Mouse (Mus musculus) hindbrain, embryonic 11.5 days (tissue): ENCODE results near the gene Plcl1. TPM values are rescaled to one million over a fixed set of nuclear protein-coding genes. Genes with fewer than 3 reads are reported as not detected.

Source experiments
- ATAC-seq: fragments of 200-750 bp; cut with Nextera tagmentation; 2 replicates; pipeline ENCODE4 v1.8.0; 2017; ENCODE audit warnings: mild to moderate bottlenecking, moderate TSS enrichment, moderate library complexity; ENCODE audit not compliant: low FRiP score
- DNase-seq: peaks from one replicate; pipeline ENCODE4 v3.0.0-alpha.2; 2015; ENCODE audit warnings: low spot score
- H3K27ac ChIP-seq: fragments of 300-500 bp; sonication (generic); 2 replicates; pipeline ENCODE4 v1.5.1; 2014; ENCODE audit warnings: mild to moderate bottlenecking, low read depth, low read length
- H3K27me3 ChIP-seq: fragments of 300-500 bp; sonication (generic); 2 replicates; pipeline ENCODE4 v1.6.1; 2014; ENCODE audit warnings: mild to moderate bottlenecking, low read length, moderate library complexity, mixed read lengths; ENCODE audit not compliant: control insufficient read depth, insufficient read depth
- H3K36me3 ChIP-seq: fragments of 300-500 bp; sonication (generic); 2 replicates; pipeline ENCODE4 v1.6.1; 2014; ENCODE audit warnings: mild to moderate bottlenecking, low read length, moderate library complexity, mixed read lengths; ENCODE audit not compliant: control insufficient read depth, insufficient read depth
- H3K4me1 ChIP-seq: fragments of 300-500 bp; sonication (generic); replicated peaks from 2 replicates; pipeline ENCODE4 v1.6.1; 2014; ENCODE audit warnings: low read length, mixed read lengths; ENCODE audit not compliant: control insufficient read depth, insufficient read depth
- H3K4me2 ChIP-seq: fragments of 300-500 bp; sonication (generic); replicated peaks from 2 replicates; pipeline ENCODE4 v1.6.1; 2014; ENCODE audit warnings: mild to moderate bottlenecking, low read depth, low read length
- H3K4me3 ChIP-seq: fragments of 300-500 bp; sonication (generic); 2 replicates; pipeline ENCODE4 v1.5.1; 2014; ENCODE audit warnings: low read depth, low read length
- H3K9ac ChIP-seq: fragments of 300-500 bp; sonication (generic); 2 replicates; pipeline ENCODE4 v1.6.1; 2014; ENCODE audit warnings: low read depth, low read length
- H3K9me3 ChIP-seq: fragments of 300-500 bp; sonication (generic); 2 replicates; pipeline ENCODE4 v1.6.1; 2016; ENCODE audit warnings: low read length; ENCODE audit not compliant: control insufficient read depth
- WGBS: fragments of 180-500 bp; shearing (Covaris S2); extraction: QIAGEN DNeasy Blood & Tissue Kit; methylation state at CpG from one replicate; pipeline ENCODE4 v1.1.7; 2014; 5-methylcytosine and 5-hydroxymethylcytosine counted together
- polyA plus RNA-seq: library from polyadenylated mRNA; unstranded; fragments of >200 nt; fragmentation: Nextera tagmentation; extraction: Ambion mirVana; gene quantifications from 2 replicates; pipeline ENCODE4 v1.2.1, GENCODE M21; 2014

Gene Plcl1
- polyA plus RNA-seq, 1 experiment from 2014 or later, result 2.8 TPM

DNA sequence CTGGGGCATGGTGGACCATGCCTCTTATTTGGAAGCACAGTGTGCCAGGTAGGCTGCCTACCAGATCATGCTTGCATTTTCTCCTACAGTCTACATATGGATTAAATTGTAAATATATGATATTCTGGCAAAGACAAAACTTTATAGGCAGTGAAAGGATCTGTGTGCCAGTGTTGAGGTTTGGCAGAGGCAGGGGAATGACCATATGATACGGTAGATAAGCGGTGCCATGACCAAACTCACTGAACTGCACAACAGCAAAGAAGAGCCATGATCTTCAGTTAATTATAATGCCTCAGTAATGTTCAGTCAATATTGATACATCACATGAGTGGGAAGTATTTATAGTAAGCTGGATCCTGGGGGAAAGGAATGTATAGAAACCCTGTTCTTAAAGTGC lies 212.1 kb downstream of the Plcl1 start:
- no peaks in the 10 kb centered on the region for H3K4me1 ChIP-seq
- H3K27me3 ChIP-seq, result no peaks in the 10 kb centered on the region
- H3K9me3 ChIP-seq, result no peaks in the 10 kb centered on the region
- no peak overlapping the region for H3K4me3 ChIP-seq
- no peak overlapping the region for H3K4me2 ChIP-seq
- H3K9ac ChIP-seq, result no peak overlapping the region
- DNase-seq (no peak), ATAC-seq (no peak)
- no peaks in the 10 kb centered on the region for H3K36me3 ChIP-seq
- WGBS, result 92% methylated on average over 2 of the region's 2 CpGs
- no peak overlapping the region for H3K27ac ChIP-seq

DNA sequence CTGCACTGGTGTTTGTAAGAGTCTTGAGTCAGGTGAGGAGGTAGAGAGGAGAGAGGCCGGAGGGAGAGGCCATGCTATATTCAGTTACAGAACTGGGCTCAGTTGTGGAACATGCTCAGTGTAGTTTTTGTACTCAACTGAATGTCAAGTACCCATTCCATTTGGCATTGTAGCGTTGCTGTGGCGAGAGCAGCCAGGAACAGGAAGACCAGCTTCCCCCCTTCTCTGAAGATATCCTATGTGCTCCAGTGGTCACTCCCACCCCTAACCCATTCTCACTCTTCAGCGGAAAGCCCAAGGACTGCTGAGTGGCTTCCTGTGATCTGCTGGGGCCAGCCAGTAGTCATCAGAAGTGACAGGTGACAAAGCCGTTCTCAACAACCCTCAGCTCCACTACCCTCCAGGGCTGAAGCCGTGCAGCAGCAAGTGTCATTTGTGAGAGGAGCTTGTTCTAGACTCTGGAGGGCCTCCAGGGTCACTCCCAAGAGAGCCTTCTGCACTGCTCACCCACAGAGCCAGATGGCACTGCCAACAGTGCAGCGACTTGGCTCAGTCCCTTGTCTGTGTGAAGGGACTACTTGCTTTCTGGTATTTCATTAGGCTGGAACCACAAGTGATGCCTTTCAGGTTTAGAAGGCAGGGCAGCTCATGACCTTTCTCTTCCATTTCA lies 213.0 kb downstream of the Plcl1 start:
- no peak for DNase-seq
- WGBS, result 77% methylated on average over 7 of the region's 7 CpGs
- no peak overlapping the region for H3K4me3 ChIP-seq
- no peak overlapping the region for H3K4me2 ChIP-seq
- H3K27me3 ChIP-seq, result no peaks in the 10 kb centered on the region
- H3K4me1 ChIP-seq, result no peaks in the 10 kb centered on the region
- no peaks in the 10 kb centered on the region for H3K36me3 ChIP-seq
- H3K9ac ChIP-seq, result no peak overlapping the region
- H3K27ac ChIP-seq, result no peak overlapping the region
- H3K9me3 ChIP-seq, result no peaks in the 10 kb centered on the region
- no peak for ATAC-seq

DNA sequence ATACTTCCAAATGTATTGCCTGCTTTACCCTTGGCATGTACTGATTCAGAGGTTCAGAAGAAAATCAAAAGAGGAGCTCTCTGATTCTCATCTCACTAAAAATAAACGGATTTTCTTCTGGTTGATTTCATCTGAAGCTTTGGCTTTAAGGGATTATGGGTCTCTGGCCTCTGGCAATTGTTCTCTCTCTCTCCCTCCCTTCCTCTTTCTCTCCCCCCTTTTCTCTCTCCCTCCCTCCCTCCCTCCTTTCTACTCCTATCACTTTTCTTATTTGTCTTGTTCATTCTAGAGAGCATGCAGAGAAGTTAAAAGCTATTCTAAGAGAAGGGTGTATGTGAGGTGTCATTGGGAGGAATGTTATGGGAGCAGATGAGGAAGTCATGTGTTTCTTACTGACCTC lies 225.8 kb downstream of the Plcl1 start:
- no peak overlapping the region for H3K27ac ChIP-seq
- no peaks in the 10 kb centered on the region for H3K36me3 ChIP-seq
- H3K9ac ChIP-seq, result no peak overlapping the region
- H3K4me2 ChIP-seq, result no peak overlapping the region
- H3K27me3 ChIP-seq, result no peaks in the 10 kb centered on the region
- no peaks in the 10 kb centered on the region for H3K4me1 ChIP-seq
- no peak for DNase-seq
- no peaks in the 10 kb centered on the region for H3K9me3 ChIP-seq
- no peak overlapping the region for H3K4me3 ChIP-seq
- ATAC-seq, result no peak
- WGBS, result 42% methylated on average over 1 of the region's 1 CpGs

DNA sequence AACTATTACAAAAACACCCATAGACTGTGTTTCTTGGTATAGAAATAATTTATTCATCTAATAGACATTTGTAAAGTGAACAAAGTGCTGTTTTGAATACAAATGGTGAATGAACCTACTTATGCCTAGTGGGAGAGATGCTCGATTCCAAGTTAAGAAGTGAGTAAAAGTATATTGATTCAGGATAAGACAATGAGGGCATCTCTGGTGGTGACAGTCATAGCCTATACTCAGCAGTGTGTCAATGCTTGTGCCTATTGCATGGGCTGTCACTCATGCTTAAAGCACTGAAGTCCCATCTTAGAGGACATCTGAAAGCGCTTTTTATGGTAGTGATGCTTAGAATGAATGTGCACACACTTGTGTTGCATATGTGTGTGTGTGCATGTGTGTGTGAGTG lies 226.3 kb downstream of the Plcl1 start:
- H3K27ac ChIP-seq, result no peak overlapping the region
- no peaks in the 10 kb centered on the region for H3K36me3 ChIP-seq
- H3K4me3 ChIP-seq, result no peak overlapping the region
- no peaks in the 10 kb centered on the region for H3K9me3 ChIP-seq
- no peak for DNase-seq
- WGBS, result 83% methylated on average over 2 of the region's 2 CpGs
- ATAC-seq, result no peak
- no peaks in the 10 kb centered on the region for H3K27me3 ChIP-seq
- H3K4me1 ChIP-seq, result no peaks in the 10 kb centered on the region
- H3K9ac ChIP-seq, result no peak overlapping the region
- no peak overlapping the region for H3K4me2 ChIP-seq

DNA sequence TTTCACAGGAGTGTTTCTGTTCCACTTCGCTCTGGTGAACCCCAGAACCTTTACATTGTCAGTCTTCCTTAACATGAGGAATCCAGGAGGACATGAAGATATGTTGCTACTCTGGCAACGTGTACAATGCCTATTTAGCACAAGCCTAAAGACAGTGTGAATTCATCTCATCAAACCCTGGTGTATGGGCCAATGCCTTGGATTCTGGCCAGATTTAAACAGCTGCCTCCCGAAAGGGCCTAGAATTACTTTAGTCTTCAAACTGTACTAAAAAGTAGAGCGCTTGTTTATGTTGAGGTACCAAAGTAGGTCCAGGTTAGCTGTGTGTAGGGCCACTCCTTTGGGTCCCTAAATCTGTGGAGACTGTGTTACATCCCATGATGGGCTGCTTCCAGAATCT lies 227.6 kb downstream of the Plcl1 start:
- no peak for ATAC-seq
- no peaks in the 10 kb centered on the region for H3K36me3 ChIP-seq
- no peak overlapping the region for H3K27ac ChIP-seq
- H3K4me3 ChIP-seq, result no peak overlapping the region
- DNase-seq, result no peak
- no peak overlapping the region for H3K9ac ChIP-seq
- WGBS, result 91% methylated on average over 4 of the region's 4 CpGs
- H3K4me1 ChIP-seq, result no peaks in the 10 kb centered on the region
- H3K27me3 ChIP-seq, result no peaks in the 10 kb centered on the region
- H3K9me3 ChIP-seq, result no peaks in the 10 kb centered on the region
- H3K4me2 ChIP-seq, result no peak overlapping the region

DNA sequence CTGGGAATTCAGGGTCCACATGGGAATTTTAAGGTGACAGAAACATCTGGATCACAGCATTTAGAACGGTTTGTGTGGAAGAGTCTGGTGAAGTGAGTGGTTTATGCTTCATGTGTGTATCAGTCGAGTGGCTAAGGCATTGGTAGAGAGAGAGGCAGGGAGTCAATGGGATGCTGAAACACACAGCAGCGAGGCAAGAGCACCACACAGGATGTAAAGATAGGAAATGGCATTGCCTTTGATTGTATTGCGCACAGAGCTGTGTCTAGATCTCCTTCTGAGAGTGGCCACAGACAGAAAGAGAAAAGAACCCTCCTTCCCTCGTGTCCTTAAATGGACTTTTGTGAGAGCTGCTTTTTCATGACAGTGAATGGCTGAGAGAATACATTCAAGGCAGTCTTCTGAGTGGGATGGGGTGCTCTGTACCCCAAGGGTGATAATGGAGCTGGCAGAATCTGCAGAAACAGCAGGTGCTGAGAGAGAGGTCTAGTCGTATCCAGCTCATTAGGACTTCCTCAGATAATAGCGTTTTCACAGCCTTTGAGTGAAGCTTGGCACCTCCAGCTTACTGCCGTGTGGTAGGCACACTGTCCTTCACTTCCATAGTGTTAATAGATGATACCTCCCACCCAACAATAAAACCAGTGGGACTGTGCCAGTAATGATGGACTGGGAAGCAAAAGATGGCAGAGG lies 253.9 kb downstream of the Plcl1 start:
- Histone ChIP-seq H3K4me2 (no peak overlapping the region), H3K27ac (no peak overlapping the region), H3K36me3 (no peaks in the 10 kb centered on the region), H3K4me1 (no peaks in the 10 kb centered on the region), H3K9me3 (no peaks in the 10 kb centered on the region), H3K27me3 (no peaks in the 10 kb centered on the region), H3K9ac (no peak overlapping the region), H3K4me3 (no peak overlapping the region)
- WGBS, result 78% methylated on average over 8 of the region's 8 CpGs
- DNase-seq, result no peak
- ATAC-seq, result no peak; the same call in 1 of the 2 replicates

DNA sequence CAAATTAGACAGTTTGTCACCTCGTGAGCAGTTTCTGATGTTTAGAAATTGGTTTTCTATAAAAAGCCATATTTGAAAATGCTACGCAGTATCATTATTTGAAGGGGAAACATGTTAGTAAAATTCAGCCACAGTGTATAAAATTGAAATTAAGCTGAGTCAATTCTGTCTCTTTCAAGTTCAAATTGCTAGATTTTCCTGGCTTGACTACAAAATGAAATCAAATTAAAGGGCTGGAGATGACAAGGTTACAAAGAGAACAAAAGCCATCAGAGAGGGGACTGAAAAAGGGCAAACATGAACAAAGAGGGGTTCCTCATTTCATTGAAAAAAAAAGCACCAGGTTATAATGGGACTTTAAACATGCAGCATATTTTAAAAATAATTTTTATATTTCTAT lies 255.7 kb downstream of the Plcl1 start:
- Histone ChIP-seq H3K27me3 (no peaks in the 10 kb centered on the region), H3K9me3 (no peaks in the 10 kb centered on the region), H3K4me3 (no peak overlapping the region), H3K36me3 (no peaks in the 10 kb centered on the region), H3K4me2 (no peak overlapping the region), H3K9ac (no peak overlapping the region), H3K27ac (no peak overlapping the region), H3K4me1 (no peaks in the 10 kb centered on the region)
- 85% methylated on average over 2 of the region's 2 CpGs for WGBS
- ATAC-seq (no peak), DNase-seq (no peak)

DNA sequence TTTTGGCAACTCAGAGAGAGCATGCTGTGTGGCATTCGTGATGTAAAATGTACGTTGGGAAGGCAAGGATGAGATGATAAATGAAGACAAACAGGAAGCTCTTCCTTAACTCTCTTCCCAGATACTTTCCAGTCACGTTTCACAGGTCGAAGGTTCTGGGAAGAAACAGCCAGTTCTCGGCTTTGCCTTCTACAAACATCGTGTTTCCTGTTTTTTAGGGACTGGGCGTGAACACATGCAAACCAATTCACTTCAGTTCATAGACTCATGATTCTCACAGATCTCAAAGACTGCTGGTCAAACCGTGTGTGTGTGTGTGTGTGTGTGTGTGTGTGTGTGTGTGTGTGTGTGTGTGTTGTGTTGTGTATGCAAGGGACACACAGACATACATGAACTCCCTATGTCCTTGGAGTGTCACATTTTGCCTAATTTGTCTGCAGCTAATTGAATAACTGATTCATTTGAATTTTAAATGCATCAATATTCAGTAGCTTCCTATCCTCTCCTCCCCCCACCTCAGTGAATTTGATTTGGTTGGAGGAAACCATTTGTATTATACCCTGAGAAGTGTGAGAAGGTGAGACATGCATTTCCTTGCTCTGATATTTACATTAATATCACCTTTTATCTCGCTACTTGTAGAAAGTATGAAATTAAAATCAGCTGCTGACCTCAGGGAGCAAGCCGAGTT lies 259.6 kb downstream of the Plcl1 start:
- Histone ChIP-seq H3K27ac (peak overlapping the region; percentile 59; the same call in 1 of the 2 replicates), H3K4me2 (no peak overlapping the region), H3K9ac (0 out of 2 replicates have a peak overlapping the region, but pooled peaks have one; percentile 25), H3K9me3 (no peaks in the 10 kb centered on the region), H3K4me3 (no peak overlapping the region), H3K4me1 (no peaks in the 10 kb centered on the region), H3K27me3 (no peaks in the 10 kb centered on the region), H3K36me3 (no peaks in the 10 kb centered on the region)
- 66% methylated on average over 10 of the region's 10 CpGs for WGBS
- peak; percentile 14 for DNase-seq
- ATAC-seq, result peak; percentile 58
